Mouse (Mus musculus): ENCODE results near the gene Phf13. TPM values are rescaled to one million over a fixed set of nuclear protein-coding genes. Genes with fewer than 3 reads are reported as not detected.
A peak's percentile ranks its signal among the peaks of the same experiment; 100 is the strongest.

The Phf13 gene
- total RNA-seq (2014; fragmentation: Nextera tagmentation): 2.9 and 3.7 TPM in 2 replicates
- 2.0 and 2.3 TPM in 2 replicates for total RNA-seq (2017)
- 5.4 and 6.6 TPM in 2 replicates for polyA plus RNA-seq (2012)

- no peaks in the 10 kb centered on the region for H3K9me3 ChIP-seq (replicated peaks)
Measured at GRCm38 (mm10) chr4:151996173-151996950, at the start of gene Phf13. Phf13 (minus strand) TSS chr4:151996258.

DNA sequence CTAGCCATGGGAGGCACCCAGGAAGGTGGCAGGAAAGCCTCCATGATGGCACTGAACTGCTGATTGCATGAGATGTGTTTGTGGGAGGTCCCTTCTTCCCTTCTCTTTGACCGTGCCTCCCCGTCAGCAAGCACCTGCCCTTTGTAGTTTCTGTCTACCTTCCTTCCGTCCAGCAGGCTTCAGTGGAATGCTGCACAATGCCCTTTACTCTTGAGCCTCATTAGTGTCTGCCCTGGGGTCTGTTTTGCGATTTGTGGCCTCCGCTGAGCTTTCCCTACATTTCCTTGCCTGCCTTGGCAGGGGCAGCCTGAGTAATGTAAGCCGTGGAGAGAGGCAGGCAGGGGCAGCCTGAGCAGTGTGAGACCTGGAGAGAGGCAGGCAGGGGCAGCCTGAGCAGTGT lies 48.6 kb upstream of the Phf13 start:
- no peak overlapping the region for H3K4me3 ChIP-seq (ENCODE audit: low read depth, low read length)
- no peak for ATAC-seq (ENCODE audit: extremely low read depth, insufficient number of reproducible peaks, low FRiP score, poor library complexity, severe bottlenecking)
- no peak for DNase-seq (ENCODE audit: low spot score)
- H3K9me3 ChIP-seq (replicated peaks): no peaks in the 10 kb centered on the region
- peaks cover 43% of the 10 kb centered on the region for H3K4me1 ChIP-seq (ENCODE audit: insufficient read depth, low read depth, low read length)
- H3K27me3 ChIP-seq (ENCODE audit: insufficient read depth, low read length): no peaks in the 10 kb centered on the region
- peaks cover 90% of the 10 kb centered on the region for H3K36me3 ChIP-seq (replicated peaks)
- TF ChIP-seq GATA2 (IDR thresholded peaks at IDR 0.05; ENCODE audit: borderline replicate concordance, low read depth, low read length) (no peak), CTCF (IDR thresholded peaks at IDR 0.05; ENCODE audit: low read depth, low read length) (no peak), GATA1 (IDR thresholded peaks at IDR 0.05; ENCODE audit: borderline replicate concordance, low read length) (no peak), TAL1 (conservative IDR thresholded peaks at IDR 0.05; ENCODE audit: low read depth, low read length) (no peak), POLR2AphosphoS5 (IDR thresholded peaks at IDR 0.05; ENCODE audit: insufficient replicate concordance, low read depth, low read length) (no peak)

More at GRCm38 (mm10) chr4:151996173-151996950, at the start of gene Phf13:
- H3K4me1 ChIP-seq (ENCODE audit: insufficient read depth, low read depth, low read length): peaks cover 66% of the 10 kb centered on the region
- peaks cover 17% of the 10 kb centered on the region for H3K36me3 ChIP-seq (replicated peaks)
- no peak for TF ChIP-seq GATA1 (IDR thresholded peaks at IDR 0.05; ENCODE audit: borderline replicate concordance, low read length)
- H3K27me3 ChIP-seq (ENCODE audit: insufficient read depth, low read length): peaks cover 49% of the 10 kb centered on the region
- ATAC-seq (ENCODE audit: extremely low read depth, insufficient number of reproducible peaks, low FRiP score, poor library complexity, severe bottlenecking) (peak; percentile 88), DNase-seq (ENCODE audit: low spot score) (peak; percentile 93)
- H3K4me3 ChIP-seq (ENCODE audit: low read depth, low read length): peak within 1 kb of the TSS; percentile 87

- H3K27me3 ChIP-seq (ENCODE audit: insufficient read depth, low read length): peaks cover 2% of the 10 kb centered on the region; the same call in 1 of the 2 replicates
- no peak for TF ChIP-seq GATA1 (IDR thresholded peaks at IDR 0.05; ENCODE audit: borderline replicate concordance, low read length)
- H3K36me3 ChIP-seq (replicated peaks): peaks cover 77% of the 10 kb centered on the region
- H3K4me1 ChIP-seq (ENCODE audit: insufficient read depth, low read depth, low read length): peaks cover 50% of the 10 kb centered on the region
- no peak overlapping the region for H3K4me3 ChIP-seq (ENCODE audit: low read depth, low read length)
- H3K9me3 ChIP-seq (replicated peaks): no peaks in the 10 kb centered on the region
- ATAC-seq (ENCODE audit: extremely low read depth, insufficient number of reproducible peaks, low FRiP score, poor library complexity, severe bottlenecking): no peak
- DNase-seq (ENCODE audit: low spot score): no peak
Measured at GRCm38 (mm10) chr4:152043171-152043570, 47.1 kb upstream of the Phf13 start.

DNA sequence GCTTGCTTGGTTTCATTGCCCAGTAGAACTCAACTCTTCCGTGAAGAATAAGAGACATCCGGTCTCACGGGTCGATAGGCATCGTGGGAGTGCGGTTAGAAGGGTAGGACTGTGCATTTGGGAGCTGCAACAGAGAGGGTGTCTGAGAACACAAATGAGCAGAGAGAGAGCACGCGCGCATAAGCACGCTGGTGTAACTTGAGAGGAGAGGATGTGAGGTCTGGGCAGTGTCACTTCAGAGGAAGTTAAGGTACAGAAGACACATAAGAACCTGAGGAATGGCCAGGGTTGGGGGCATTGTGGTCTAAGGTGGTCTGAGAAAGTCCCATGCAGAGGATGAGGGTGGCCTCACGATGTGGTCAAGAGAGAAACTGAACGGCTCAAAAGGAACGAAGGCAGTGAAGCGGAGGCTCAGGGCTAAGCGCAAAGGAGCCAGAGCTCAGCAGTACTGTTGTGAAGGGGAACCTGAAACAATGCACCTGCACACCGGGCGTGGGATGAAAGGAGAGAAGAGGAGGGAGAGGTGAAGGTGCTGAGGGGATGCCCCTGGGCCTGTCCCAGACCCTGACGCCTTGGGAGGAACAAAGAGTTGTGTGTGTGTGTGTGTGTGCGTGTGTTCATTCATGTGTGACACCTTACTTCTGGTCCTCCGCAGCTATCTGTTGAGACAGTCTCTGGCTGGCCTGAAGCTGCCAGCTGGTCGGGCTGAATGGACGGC lies 46.0 kb upstream of the Phf13 start:
- Histone ChIP-seq H3K27me3 (ENCODE audit: insufficient read depth, low read length) (peaks cover 5% of the 10 kb centered on the region; the same call in 1 of the 2 replicates), H3K4me1 (ENCODE audit: insufficient read depth, low read depth, low read length) (peaks cover 56% of the 10 kb centered on the region), H3K4me3 (ENCODE audit: low read depth, low read length) (no peak overlapping the region; the same call in 1 of the 2 replicates), H3K9me3 (replicated peaks) (no peaks in the 10 kb centered on the region), H3K36me3 (replicated peaks) (peaks cover 66% of the 10 kb centered on the region)
- ATAC-seq (ENCODE audit: extremely low read depth, insufficient number of reproducible peaks, low FRiP score, poor library complexity, severe bottlenecking) (no peak), DNase-seq (ENCODE audit: low spot score) (no peak)
- TF ChIP-seq TAL1 (conservative IDR thresholded peaks at IDR 0.05; ENCODE audit: low read depth, low read length): no peak

GRCm38 (mm10) chr4:152039831-152040310 lies 43.8 kb upstream of the Phf13 start:
- no peak for ATAC-seq (ENCODE audit: extremely low read depth, insufficient number of reproducible peaks, low FRiP score, poor library complexity, severe bottlenecking)
- H3K4me3 ChIP-seq (ENCODE audit: low read depth, low read length): peak overlapping the region; percentile 97

GRCm38 (mm10) chr4:152038985-152039830 lies 43.1 kb upstream of the Phf13 start, which contains the start of gene Nol9:
Nol9 (plus strand) TSS chr4:152039321.
- Histone ChIP-seq H3K9me3 (replicated peaks) (no peaks in the 10 kb centered on the region), H3K36me3 (replicated peaks) (peaks cover 39% of the 10 kb centered on the region), H3K4me3 (ENCODE audit: low read depth, low read length) (peak within 1 kb of the TSS; percentile 97), H3K4me1 (ENCODE audit: insufficient read depth, low read depth, low read length) (peaks cover 45% of the 10 kb centered on the region), H3K27me3 (ENCODE audit: insufficient read depth, low read length) (peaks cover 14% of the 10 kb centered on the region)
- peak; percentile 91 for TF ChIP-seq CTCF (IDR thresholded peaks at IDR 0.05; ENCODE audit: low read depth, low read length)
- no peak for TF ChIP-seq TAL1 (conservative IDR thresholded peaks at IDR 0.05; ENCODE audit: low read depth, low read length)
- peak; percentile 94 for DNase-seq (ENCODE audit: low spot score)
- peak; percentile 50 for ATAC-seq (ENCODE audit: extremely low read depth, insufficient number of reproducible peaks, low FRiP score, poor library complexity, severe bottlenecking)

More at GRCm38 (mm10) chr4:152039831-152040310, 43.8 kb upstream of the Phf13 start:
- Histone ChIP-seq H3K9me3 (replicated peaks) (no peaks in the 10 kb centered on the region), H3K36me3 (replicated peaks) (peaks cover 45% of the 10 kb centered on the region), H3K27me3 (ENCODE audit: insufficient read depth, low read length) (peaks cover 8% of the 10 kb centered on the region), H3K4me1 (ENCODE audit: insufficient read depth, low read depth, low read length) (peaks cover 51% of the 10 kb centered on the region)
- TF ChIP-seq GATA1 (IDR thresholded peaks at IDR 0.05; ENCODE audit: borderline replicate concordance, low read length) (no peak), POLR2AphosphoS5 (IDR thresholded peaks at IDR 0.05; ENCODE audit: insufficient replicate concordance, low read depth, low read length) (no peak)
- peak; percentile 43 for DNase-seq (ENCODE audit: low spot score)
